Mouse (Mus musculus) brain, embryonic 14.5 days (tissue): ENCODE results near the gene Hhat.

Experiments used
- CTCF ChIP-seq: fragments of 200-500 bp; IDR thresholded peaks from 2 replicates; pipeline ENCODE4 v1.5.1; 2012; ENCODE audit warnings: inconsistent platforms, mild to moderate bottlenecking, moderate library complexity, borderline replicate concordance; ENCODE audit not compliant: insufficient read depth, insufficient read length; ENCODE audit errors: extremely low read depth
- POLR2A ChIP-seq: fragments of 200-500 bp; IDR thresholded peaks from 2 replicates; pipeline ENCODE4 v1.6.1; 2012; ENCODE audit warnings: mild to moderate bottlenecking, inconsistent platforms, borderline replicate concordance; ENCODE audit not compliant: poor library complexity, insufficient read depth, insufficient read length, severe bottlenecking; ENCODE audit errors: extremely low read depth

- no peak for TF ChIP-seq CTCF
- TF ChIP-seq POLR2A = no peak
Measured at GRCm38 (mm10) chr1:192544091-192544490, 226.9 kb downstream of the Hhat start.
